In genomic region chr5:65182268-65182667, GRCm38 (mm10) we compare ENCODE assay signal across 22 mouse cellular contexts. TPM values are rescaled to one million over a fixed set of nuclear protein-coding genes. Genes with fewer than 3 reads are reported as not detected.
A peak's percentile ranks its signal among the peaks of the same experiment; 100 is the strongest.
DNase-seq lines count a peak whose midpoint lies in the region; ATAC-seq and TF ChIP-seq lines count a peak whose summit lies in the region.
"Had no signal": no experiment of that assay in that cellular context is flagged by ENCODE, and none has a peak within 500 bp of the region (broad histone marks: within the 10 kb centered on the region; RNA-seq: fewer than 3 reads in every experiment).

No protein-coding gene starts in this region.

- no peaks in the 10 kb centered on the region for H3K36me3 ChIP-seq in hindbrain, embryonic 11.5 days (ENCODE audit: control insufficient read depth, insufficient read depth, low read length)
- H3K36me3 ChIP-seq in hindbrain, embryonic 14.5 days (replicated peaks; ENCODE audit: control insufficient read depth, insufficient read depth), result no peaks in the 10 kb centered on the region
- H3K36me3 ChIP-seq in midbrain, embryonic 16.5 days (ENCODE audit: control insufficient read depth, insufficient read depth, low read length), result no peaks in the 10 kb centered on the region
- H3K36me3 ChIP-seq in midbrain, embryonic 11.5 days (ENCODE audit: control insufficient read depth, insufficient read depth, low read length), result no peaks in the 10 kb centered on the region
- H3K36me3 ChIP-seq: embryonic facial prominence, embryonic 12.5 days; embryonic facial prominence, embryonic 15.5 days; heart, embryonic 10.5 days; hindbrain, embryonic 13.5 days had no signal

- H3K27me3 ChIP-seq in hindbrain, embryonic 11.5 days (ENCODE audit: control insufficient read depth, insufficient read depth, low read length), result no peaks in the 10 kb centered on the region
- H3K27me3 ChIP-seq in hindbrain, embryonic 14.5 days (ENCODE audit: control insufficient read depth, insufficient read depth, low read length), result no peaks in the 10 kb centered on the region
- no peaks in the 10 kb centered on the region for H3K27me3 ChIP-seq in midbrain, embryonic 16.5 days (ENCODE audit: control insufficient read depth, insufficient read depth, low read depth, low read length)
- no peaks in the 10 kb centered on the region for H3K27me3 ChIP-seq in midbrain, embryonic 11.5 days (ENCODE audit: control insufficient read depth, insufficient read depth, low read length)
- H3K27me3 ChIP-seq: embryonic facial prominence, embryonic 12.5 days; embryonic facial prominence, embryonic 15.5 days; hindbrain, embryonic 13.5 days had no signal

- WGBS in hindbrain, embryonic 11.5 days, result 70% methylated on average over 1 of the region's 1 CpGs
- 70% methylated on average over 1 of the region's 1 CpGs for WGBS in hindbrain, embryonic 14.5 days
- 51% methylated on average over 1 of the region's 1 CpGs for WGBS in midbrain, embryonic 16.5 days
- WGBS in midbrain, embryonic 11.5 days, result 80% methylated on average over 1 of the region's 1 CpGs

- H3K4me1 ChIP-seq in hindbrain, embryonic 11.5 days (replicated peaks; ENCODE audit: control insufficient read depth, insufficient read depth, low read length), result no peaks in the 10 kb centered on the region
- H3K4me1 ChIP-seq in hindbrain, embryonic 14.5 days (replicated peaks; ENCODE audit: control insufficient read depth, insufficient read depth, low read length), result peaks cover 12% of the 10 kb centered on the region; the same call in 1 of the 2 replicates
- H3K4me1 ChIP-seq in midbrain, embryonic 16.5 days (ENCODE audit: control insufficient read depth, insufficient read depth, low read length), result peaks cover 20% of the 10 kb centered on the region
- no peaks in the 10 kb centered on the region for H3K4me1 ChIP-seq in midbrain, embryonic 11.5 days (ENCODE audit: control insufficient read depth, insufficient read depth, low read length)

- ATAC-seq in hindbrain, embryonic 11.5 days (ENCODE audit: low FRiP score), result peak; percentile 45; the same call in 1 of the 2 replicates
- no peak for ATAC-seq in hindbrain, embryonic 14.5 days (ENCODE audit: low FRiP score)
- ATAC-seq in midbrain, embryonic 16.5 days, result 0 out of 2 replicates have a peak, but pooled peaks have one; percentile 8
- no peak for ATAC-seq in midbrain, embryonic 11.5 days (ENCODE audit: low FRiP score)
- ATAC-seq: CD4-positive, CD25-positive, alpha-beta regulatory T cell, adult 4 months had no signal

- H3K9ac ChIP-seq in hindbrain, embryonic 11.5 days (ENCODE audit: low read depth, low read length), result no peak overlapping the region
- no peak overlapping the region for H3K9ac ChIP-seq in hindbrain, embryonic 14.5 days
- H3K9ac ChIP-seq in midbrain, embryonic 16.5 days (ENCODE audit: low read depth, low read length), result no peak overlapping the region
- H3K9ac ChIP-seq in midbrain, embryonic 11.5 days (ENCODE audit: low read length), result no peak overlapping the region
- H3K9ac ChIP-seq: embryonic facial prominence, embryonic 12.5 days; embryonic facial prominence, embryonic 15.5 days; hindbrain, embryonic 13.5 days had no signal

- no peak overlapping the region for H3K4me3 ChIP-seq in hindbrain, embryonic 11.5 days (ENCODE audit: low read depth, low read length)
- H3K4me3 ChIP-seq in hindbrain, embryonic 14.5 days (replicated peaks; ENCODE audit: low read length), result no peak overlapping the region
- H3K4me3 ChIP-seq in layer of hippocampus, adult 2 months, result no peak overlapping the region
- no peak overlapping the region for H3K4me3 ChIP-seq in midbrain, embryonic 16.5 days (ENCODE audit: low read depth, low read length)
- H3K4me3 ChIP-seq in midbrain, embryonic 11.5 days (ENCODE audit: low read depth, low read length), result no peak overlapping the region
- H3K4me3 ChIP-seq: embryonic facial prominence, embryonic 12.5 days; embryonic facial prominence, embryonic 15.5 days; gastrocnemius, adult 2 months; heart, adult 2 months; heart, embryonic 10.5 days; hindbrain, embryonic 13.5 days had no signal

- no peak overlapping the region for H3K27ac ChIP-seq in hindbrain, embryonic 11.5 days (ENCODE audit: low read depth, low read length)
- no peak overlapping the region for H3K27ac ChIP-seq in hindbrain, embryonic 14.5 days
- peak overlapping the region; percentile 80 for H3K27ac ChIP-seq in layer of hippocampus, adult 2 months
- H3K27ac ChIP-seq in midbrain, embryonic 16.5 days (ENCODE audit: low read length), result no peak overlapping the region
- H3K27ac ChIP-seq in midbrain, embryonic 11.5 days (ENCODE audit: low read depth, low read length), result no peak overlapping the region
- H3K27ac ChIP-seq: embryonic facial prominence, embryonic 12.5 days; embryonic facial prominence, embryonic 15.5 days; gastrocnemius, adult 2 months; heart, adult 2 months had no signal

- DNase-seq in hindbrain, embryonic 11.5 days (ENCODE audit: low spot score), result no peak
- DNase-seq in hindbrain, embryonic 14.5 days (ENCODE audit: low spot score), result no peak
- DNase-seq in layer of hippocampus, adult 2 months (ENCODE audit: low spot score in 2 of 2), result peak in 1 of 2 experiments; percentile 50
- DNase-seq in layer of hippocampus, adult 11-12 months (ENCODE audit: low spot score), result no peak
- no peak for DNase-seq in midbrain, embryonic 11.5 days (ENCODE audit: low spot score, missing footprints)
- peak; percentile 49 for DNase-seq in retina, postnatal 7 days (ENCODE audit: low read depth, low spot score)
- DNase-seq in liver, result no peak
- DNase-seq: adrenal gland, adult 2 months; adrenal gland, postnatal 14 days; cerebellum, adult 11 months; cerebellum, adult 9-11 months; gastrocnemius, adult 2 months; gastrocnemius, postnatal 14 days; heart, adult 2 months; heart, postnatal 10 days; heart, postnatal 36 days had no signal

- H3K9me3 ChIP-seq in hindbrain, embryonic 11.5 days (ENCODE audit: control insufficient read depth, low read length), result no peaks in the 10 kb centered on the region
- H3K9me3 ChIP-seq in hindbrain, embryonic 14.5 days (ENCODE audit: control insufficient read depth, low read length), result no peaks in the 10 kb centered on the region
- no peaks in the 10 kb centered on the region for H3K9me3 ChIP-seq in midbrain, embryonic 16.5 days (replicated peaks; ENCODE audit: control insufficient read depth, low read length, poor library complexity, severe bottlenecking)
- no peaks in the 10 kb centered on the region for H3K9me3 ChIP-seq in midbrain, embryonic 11.5 days (ENCODE audit: control insufficient read depth, low read length)
- H3K9me3 ChIP-seq: embryonic facial prominence, embryonic 12.5 days; embryonic facial prominence, embryonic 15.5 days; heart, embryonic 10.5 days; hindbrain, embryonic 13.5 days had no signal

- no peak for TF ChIP-seq CTCF in layer of hippocampus, adult 2 months (conservative IDR thresholded peaks at IDR 0.05)

- H3K4me2 ChIP-seq in hindbrain, embryonic 11.5 days (replicated peaks; ENCODE audit: low read depth, low read length), result no peak overlapping the region
- no peak overlapping the region for H3K4me2 ChIP-seq in hindbrain, embryonic 14.5 days (replicated peaks)
- H3K4me2 ChIP-seq in midbrain, embryonic 16.5 days (ENCODE audit: low read length), result no peak overlapping the region
- no peak overlapping the region for H3K4me2 ChIP-seq in midbrain, embryonic 11.5 days
- H3K4me2 ChIP-seq: embryonic facial prominence, embryonic 12.5 days; embryonic facial prominence, embryonic 15.5 days; hindbrain, embryonic 13.5 days had no signal

RNA-seq across cellular contexts. Expression of gene Wdr19, which starts 17.2 kb away (rescaled TPM):
- 13.9 and 14.0 TPM in 2 replicates for polyA plus RNA-seq in hindbrain, embryonic 11.5 days (2014; fragmentation: Nextera tagmentation; extraction: Ambion mirVana)
- 14.5 and 15.7 TPM in 2 replicates for polyA plus RNA-seq in hindbrain, embryonic 14.5 days (2014; fragmentation: Nextera tagmentation; extraction: Ambion mirVana)
- 10 to 100 TPM; 22.9 to 23.7 TPM for total RNA-seq in layer of hippocampus, adult 2 months (2021)
- 12.6 and 15.2 TPM in 2 replicates for polyA plus RNA-seq in midbrain, embryonic 16.5 days (2015; fragmentation: Nextera tagmentation; extraction: Ambion mirVana)
- 14.6 and 14.9 TPM in 2 replicates for polyA plus RNA-seq in midbrain, embryonic 11.5 days (2014; fragmentation: Nextera tagmentation; extraction: Ambion mirVana)

Comparison
In these comparisons a context has a peak if more than half of its experiments do, and no peak if none do; other contexts are left out.
1. ATAC-seq: peak in hindbrain, embryonic 11.5 days (single experiment) and midbrain, embryonic 16.5 days (single experiment); none in hindbrain, embryonic 14.5 days (single experiment) and midbrain, embryonic 11.5 days (single experiment).